Mouse (Mus musculus) kidney, embryonic 16.5 days (tissue): Measurements from ENCODE around the gene Metrn. TPM values are rescaled to one million over a fixed set of nuclear protein-coding genes. Genes with fewer than 3 reads are reported as not detected.
A peak's percentile ranks its signal among the peaks of the same experiment; 100 is the strongest.

Experiments
- ATAC-seq: fragments of 200-750 bp; cut with Nextera tagmentation; 2 replicates; pipeline ENCODE4 v1.8.0; 2017; ENCODE audit warnings: moderate TSS enrichment; ENCODE audit not compliant: low FRiP score, low TSS enrichment
- H3K27ac ChIP-seq: fragments of 300-500 bp; sonication (generic); 2 replicates; pipeline ENCODE4 v1.5.1; 2014; ENCODE audit warnings: low read length
- H3K27me3 ChIP-seq: fragments of 300-500 bp; sonication (generic); 2 replicates; pipeline ENCODE4 v1.6.1; 2014; ENCODE audit warnings: low read length, control low read depth, mixed read lengths; ENCODE audit not compliant: insufficient read depth
- H3K36me3 ChIP-seq: fragments of 300-500 bp; sonication (generic); 2 replicates; pipeline ENCODE4 v1.6.1; 2014; ENCODE audit warnings: low read length, control low read depth, mixed read lengths; ENCODE audit not compliant: insufficient read depth
- H3K4me1 ChIP-seq: fragments of 300-500 bp; sonication (generic); 2 replicates; pipeline ENCODE4 v1.6.1; 2014; ENCODE audit warnings: low read length, control low read depth, mixed read lengths; ENCODE audit not compliant: insufficient read depth
- H3K4me2 ChIP-seq: fragments of 300-500 bp; sonication (generic); replicated peaks from 2 replicates; pipeline ENCODE4 v1.6.1; 2014; ENCODE audit warnings: low read depth, low read length
- H3K4me3 ChIP-seq: fragments of 300-500 bp; sonication (generic); 2 replicates; pipeline ENCODE4 v1.5.1; 2014; ENCODE audit warnings: mild to moderate bottlenecking, low read length
- H3K9ac ChIP-seq: fragments of 300-500 bp; sonication (generic); replicated peaks from 2 replicates; pipeline ENCODE4 v1.6.1; 2014; ENCODE audit warnings: low read length
- H3K9me3 ChIP-seq: fragments of 300-500 bp; sonication (generic); 2 replicates; pipeline ENCODE4 v1.6.1; 2016; ENCODE audit warnings: low read length, control low read depth
- WGBS: fragments of 180-500 bp; shearing (Covaris S2); extraction: QIAGEN DNeasy Blood & Tissue Kit; methylation state at CpG from one replicate; pipeline ENCODE4 v1.1.7; 2014; 5-methylcytosine and 5-hydroxymethylcytosine counted together
- polyA plus RNA-seq: library from polyadenylated mRNA; unstranded; fragments of >200 nt; fragmentation: Nextera tagmentation; extraction: Ambion mirVana; gene quantifications from 2 replicates; pipeline ENCODE4 v1.2.1, GENCODE M21; 2015

Gene Metrn
- polyA plus RNA-seq, 1 experiment from 2014 or later: 56.8 TPM

GRCm38 (mm10) chr17:25781339-25781738, 15.6 kb downstream of the Metrn start:
- no peak for ATAC-seq
- 70% methylated on average over 6 of the region's 6 CpGs for WGBS
- Histone ChIP-seq H3K9me3 (no peaks in the 10 kb centered on the region), H3K27ac (no peak overlapping the region), H3K36me3 (peaks cover 45% of the 10 kb centered on the region), H3K4me3 (no peak overlapping the region), H3K27me3 (no peaks in the 10 kb centered on the region), H3K9ac (no peak overlapping the region), H3K4me2 (no peak overlapping the region), H3K4me1 (peaks cover 16% of the 10 kb centered on the region)

- Histone ChIP-seq H3K27ac (no peak overlapping the region), H3K36me3 (peaks cover 41% of the 10 kb centered on the region), H3K9me3 (no peaks in the 10 kb centered on the region), H3K4me2 (no peak overlapping the region), H3K27me3 (no peaks in the 10 kb centered on the region), H3K9ac (no peak overlapping the region), H3K4me1 (peaks cover 8% of the 10 kb centered on the region), H3K4me3 (no peak overlapping the region)
- ATAC-seq: no peak
- WGBS: 94% methylated on average over 5 of the region's 5 CpGs
Measured at GRCm38 (mm10) chr17:25777948-25778347, 19.0 kb downstream of the Metrn start.

- H3K27me3 ChIP-seq: no peaks in the 10 kb centered on the region
- no peak overlapping the region for H3K4me2 ChIP-seq
- peak; percentile 33; the same call in 1 of the 2 replicates for ATAC-seq
- no peak overlapping the region for H3K4me3 ChIP-seq
- 69% methylated on average over 10 of the region's 10 CpGs for whole genome bisulfite sequencing
- H3K9me3 ChIP-seq: no peaks in the 10 kb centered on the region
- no peak overlapping the region for H3K27ac ChIP-seq
- peaks cover 19% of the 10 kb centered on the region for H3K36me3 ChIP-seq
- H3K9ac ChIP-seq: no peak overlapping the region
- H3K4me1 ChIP-seq: peaks cover 8% of the 10 kb centered on the region
Measured at GRCm38 (mm10) chr17:25775318-25776062, 21.4 kb downstream of the Metrn start.

- peaks cover 9% of the 10 kb centered on the region; the same call in 1 of the 2 replicates for H3K36me3 ChIP-seq
- H3K9ac ChIP-seq: peak within 1 kb of the TSS; percentile 79
- no peak within 1 kb of the TSS for H3K27ac ChIP-seq
- H3K27me3 ChIP-seq: 0 out of 2 replicates have a peak, but pooled peaks cover 7% of the 10 kb centered on the region
- no peaks in the 10 kb centered on the region for H3K9me3 ChIP-seq
- under 1% methylated on average over 37 of the region's 37 CpGs for WGBS
- ATAC-seq: peak; percentile 90
- H3K4me3 ChIP-seq: peak within 1 kb of the TSS; percentile 67
- H3K4me1 ChIP-seq: peaks cover 8% of the 10 kb centered on the region
- H3K4me2 ChIP-seq: peak within 1 kb of the TSS; percentile 67
Measured at GRCm38 (mm10) chr17:25773549-25774120, 23.3 kb downstream of the Metrn start, which contains the start of gene Narfl. Gene Narfl (plus strand): TSS chr17:25773776.

GRCm38 (mm10) chr17:25769331-25769730, 27.6 kb downstream of the Metrn start:
- Histone ChIP-seq H3K4me3 (no peak overlapping the region), H3K9me3 (no peaks in the 10 kb centered on the region), H3K36me3 (no peaks in the 10 kb centered on the region), H3K4me2 (no peak overlapping the region), H3K27ac (no peak overlapping the region), H3K4me1 (peaks cover 4% of the 10 kb centered on the region), H3K27me3 (peaks cover 12% of the 10 kb centered on the region; the same call in 1 of the 2 replicates), H3K9ac (no peak overlapping the region)
- 48% methylated on average over 9 of the region's 9 CpGs for WGBS
- no peak for ATAC-seq

GRCm38 (mm10) chr17:25765886-25766285, 31.1 kb downstream of the Metrn start:
- H3K9me3 ChIP-seq: no peaks in the 10 kb centered on the region
- no peaks in the 10 kb centered on the region for H3K4me1 ChIP-seq
- no peak overlapping the region for H3K4me3 ChIP-seq
- no peak for ATAC-seq
- H3K27me3 ChIP-seq: peaks cover 12% of the 10 kb centered on the region; the same call in 1 of the 2 replicates
- H3K36me3 ChIP-seq: no peaks in the 10 kb centered on the region
- H3K9ac ChIP-seq: no peak overlapping the region
- WGBS: 54% methylated on average over 5 of the region's 5 CpGs
- H3K27ac ChIP-seq: no peak overlapping the region
- no peak overlapping the region for H3K4me2 ChIP-seq

- no peaks in the 10 kb centered on the region for H3K9me3 ChIP-seq
- H3K4me2 ChIP-seq: no peak overlapping the region
- no peak overlapping the region for H3K27ac ChIP-seq
- no peak overlapping the region for H3K4me3 ChIP-seq
- H3K27me3 ChIP-seq: 0 out of 2 replicates have a peak, but pooled peaks cover 2% of the 10 kb centered on the region
- H3K36me3 ChIP-seq: no peaks in the 10 kb centered on the region
- H3K4me1 ChIP-seq: no peaks in the 10 kb centered on the region
- H3K9ac ChIP-seq: no peak overlapping the region
- 31% methylated on average over 3 of the region's 3 CpGs for WGBS
- ATAC-seq: no peak
Measured at GRCm38 (mm10) chr17:25762591-25762990, 34.3 kb downstream of the Metrn start.

GRCm38 (mm10) chr17:25761561-25761970, 35.4 kb downstream of the Metrn start:
- Histone ChIP-seq H3K9ac (no peak overlapping the region), H3K4me3 (no peak overlapping the region), H3K4me2 (no peak overlapping the region), H3K4me1 (no peaks in the 10 kb centered on the region), H3K27ac (no peak overlapping the region), H3K36me3 (no peaks in the 10 kb centered on the region), H3K9me3 (no peaks in the 10 kb centered on the region), H3K27me3 (no peaks in the 10 kb centered on the region)
- no peak for ATAC-seq
- WGBS: 55% methylated on average over 4 of the region's 4 CpGs

GRCm38 (mm10) chr17:25760148-25760547, 36.8 kb downstream of the Metrn start:
- H3K27ac ChIP-seq: no peak overlapping the region
- no peak for ATAC-seq
- no peak overlapping the region for H3K4me2 ChIP-seq
- no peak overlapping the region for H3K4me3 ChIP-seq
- H3K36me3 ChIP-seq: no peaks in the 10 kb centered on the region
- WGBS: 74% methylated on average over 8 of the region's 8 CpGs
- no peaks in the 10 kb centered on the region for H3K4me1 ChIP-seq
- H3K9me3 ChIP-seq: no peaks in the 10 kb centered on the region
- no peak overlapping the region for H3K9ac ChIP-seq
- H3K27me3 ChIP-seq: no peaks in the 10 kb centered on the region

- no peak overlapping the region for H3K4me2 ChIP-seq
- no peak overlapping the region for H3K27ac ChIP-seq
- H3K27me3 ChIP-seq: no peaks in the 10 kb centered on the region
- ATAC-seq: no peak
- no peak overlapping the region for H3K4me3 ChIP-seq
- H3K4me1 ChIP-seq: no peaks in the 10 kb centered on the region
- no peaks in the 10 kb centered on the region for H3K9me3 ChIP-seq
- WGBS: 53% methylated on average over 3 of the region's 3 CpGs
- H3K36me3 ChIP-seq: no peaks in the 10 kb centered on the region
- H3K9ac ChIP-seq: no peak overlapping the region
Measured at GRCm38 (mm10) chr17:25757691-25758090, 39.2 kb downstream of the Metrn start.
